Mouse (Mus musculus) forebrain, embryonic 13.5 days (tissue): Measurements from ENCODE around the gene Idh3a. TPM values are rescaled to one million over a fixed set of nuclear protein-coding genes. Genes with fewer than 3 reads are reported as not detected.
A peak's percentile ranks its signal among the peaks of the same experiment; 100 is the strongest.

Experiments used
- ATAC-seq: fragments of 200-750 bp; cut with Nextera tagmentation; 2 replicates; pipeline ENCODE4 v1.8.0; 2017
- H3K27ac ChIP-seq: fragments of 300-500 bp; sonication (generic); 2 replicates; pipeline ENCODE4 v1.5.1; 2015; ENCODE audit warnings: inconsistent platforms, mild to moderate bottlenecking, moderate library complexity
- H3K27me3 ChIP-seq: fragments of 300-500 bp; sonication (generic); 2 replicates; pipeline ENCODE4 v1.6.1; 2015; ENCODE audit warnings: mild to moderate bottlenecking, inconsistent platforms
- H3K36me3 ChIP-seq: fragments of 300-500 bp; sonication (generic); 2 replicates; pipeline ENCODE4 v1.6.1; 2015; ENCODE audit warnings: mild to moderate bottlenecking, inconsistent platforms; ENCODE audit not compliant: poor library complexity, severe bottlenecking
- H3K4me1 ChIP-seq: fragments of 300-500 bp; sonication (generic); 2 replicates; pipeline ENCODE4 v1.6.1; 2015; ENCODE audit warnings: inconsistent platforms
- H3K4me2 ChIP-seq: fragments of 300-500 bp; sonication (generic); 2 replicates; pipeline ENCODE4 v1.6.1; 2015; ENCODE audit warnings: inconsistent platforms, mild to moderate bottlenecking, moderate library complexity
- H3K4me3 ChIP-seq: fragments of 300-500 bp; sonication (generic); 2 replicates; pipeline ENCODE4 v1.5.1; 2015; ENCODE audit warnings: mild to moderate bottlenecking, inconsistent platforms
- H3K9ac ChIP-seq: fragments of 300-500 bp; sonication (generic); 2 replicates; pipeline ENCODE4 v1.6.1; 2015; ENCODE audit warnings: mild to moderate bottlenecking, inconsistent platforms
- H3K9me3 ChIP-seq: fragments of 300-500 bp; sonication (generic); replicated peaks from 2 replicates; pipeline ENCODE4 v1.6.1; 2016; ENCODE audit warnings: inconsistent platforms
- WGBS: fragments of 180-500 bp; shearing (Covaris S2); methylation state at CpG from one replicate; pipeline ENCODE4 v1.1.7; 2015; 5-methylcytosine and 5-hydroxymethylcytosine counted together
- polyA plus RNA-seq: library from polyadenylated mRNA; unstranded; fragments of >200 nt; fragmentation: Nextera tagmentation; extraction: Ambion mirVana; gene quantifications from 2 replicates; pipeline ENCODE4 v1.2.1, GENCODE M21; 2015

The Idh3a gene
- polyA plus RNA-seq, result 126 and 127 TPM in 2 replicates

GRCm38 (mm10) chr9:54586199-54587061 lies at the start of gene Idh3a:
Gene Idh3a, plus strand, starts transcription at chr9:54586334.
- no peaks in the 10 kb centered on the region for H3K9me3 ChIP-seq
- peak within 1 kb of the TSS; percentile 88 for H3K4me3 ChIP-seq
- H3K4me2 ChIP-seq, result peak within 1 kb of the TSS; percentile 94
- H3K27ac ChIP-seq, result no peak within 1 kb of the TSS; the same call in 1 of the 2 replicates
- peaks cover 10% of the 10 kb centered on the region for H3K36me3 ChIP-seq
- H3K9ac ChIP-seq, result peak within 1 kb of the TSS; percentile 87
- no peaks in the 10 kb centered on the region for H3K27me3 ChIP-seq
- ATAC-seq, result peak; percentile 99
- peaks cover 23% of the 10 kb centered on the region for H3K4me1 ChIP-seq
- under 1% methylated on average over 73 of the region's 73 CpGs for WGBS

DNA sequence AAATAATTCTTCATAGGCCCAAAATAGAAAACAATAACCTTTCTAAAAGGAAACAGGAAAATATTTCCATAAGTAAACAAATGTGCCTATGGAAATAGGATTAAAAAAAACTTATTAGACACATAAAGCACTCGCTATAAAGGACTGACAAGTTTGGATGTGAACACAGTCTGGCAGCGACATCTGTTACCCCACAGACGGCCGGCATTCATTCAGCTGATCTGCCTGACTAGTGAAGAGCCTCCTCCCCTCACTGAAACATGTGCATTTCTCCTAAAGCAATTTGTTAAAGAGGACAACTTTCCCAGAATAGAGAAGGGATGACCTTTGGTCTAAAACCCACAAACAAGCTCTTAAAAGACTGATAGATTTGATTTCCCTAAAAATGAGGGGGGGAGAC lies 49.1 kb upstream of the Idh3a start:
- no peaks in the 10 kb centered on the region for H3K27me3 ChIP-seq
- H3K9me3 ChIP-seq, result no peaks in the 10 kb centered on the region
- peak; percentile 77; the same call in 1 of the 2 replicates for ATAC-seq
- no peak overlapping the region for H3K4me3 ChIP-seq
- WGBS, result 20% methylated on average over 4 of the region's 4 CpGs
- H3K9ac ChIP-seq, result no peak overlapping the region
- H3K4me2 ChIP-seq, result 0 out of 2 replicates have a peak overlapping the region, but pooled peaks have one; percentile 5
- peak overlapping the region; percentile 83 for H3K27ac ChIP-seq
- H3K36me3 ChIP-seq, result no peaks in the 10 kb centered on the region
- H3K4me1 ChIP-seq, result peaks cover 51% of the 10 kb centered on the region

- ATAC-seq, result no peak
Measured at GRCm38 (mm10) chr9:54537480-54537879, 48.7 kb upstream of the Idh3a start.

DNA sequence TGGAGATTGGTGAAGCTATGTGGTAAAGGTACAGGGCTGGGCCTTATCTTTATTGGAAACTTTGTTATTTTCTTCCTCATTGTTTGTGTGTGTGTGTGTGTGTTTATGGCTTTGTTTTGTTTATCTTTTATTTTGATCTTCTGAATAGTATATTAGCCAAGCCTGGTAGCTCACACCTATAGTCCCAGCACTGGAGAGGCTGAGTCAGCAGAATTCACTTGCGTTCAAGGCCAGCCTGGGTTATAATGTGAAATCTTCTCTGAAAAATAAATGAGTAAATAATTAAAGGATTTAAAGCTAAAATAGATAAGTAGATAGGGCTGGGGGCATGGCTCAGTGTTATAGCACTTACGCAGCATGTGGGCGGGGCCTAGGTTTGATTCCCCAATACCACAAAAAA lies 47.9 kb upstream of the Idh3a start:
- no peaks in the 10 kb centered on the region for H3K27me3 ChIP-seq
- 91% methylated on average over 3 of the region's 3 CpGs for WGBS
- peaks cover 40% of the 10 kb centered on the region for H3K4me1 ChIP-seq
- no peak overlapping the region for H3K4me3 ChIP-seq
- no peak overlapping the region; the same call in 1 of the 2 replicates for H3K27ac ChIP-seq
- no peaks in the 10 kb centered on the region for H3K36me3 ChIP-seq
- no peak overlapping the region for H3K4me2 ChIP-seq
- H3K9me3 ChIP-seq, result no peaks in the 10 kb centered on the region
- no peak for ATAC-seq
- no peak overlapping the region for H3K9ac ChIP-seq

More at GRCm38 (mm10) chr9:54537480-54537879, 48.7 kb upstream of the Idh3a start:
- WGBS, result 81% methylated on average over 3 of the region's 3 CpGs
- H3K4me2 ChIP-seq, result no peak overlapping the region
- H3K27me3 ChIP-seq, result no peaks in the 10 kb centered on the region
- no peaks in the 10 kb centered on the region for H3K9me3 ChIP-seq
- peak overlapping the region; percentile 79 for H3K27ac ChIP-seq
- peaks cover 48% of the 10 kb centered on the region for H3K4me1 ChIP-seq
- no peak overlapping the region for H3K4me3 ChIP-seq
- no peaks in the 10 kb centered on the region for H3K36me3 ChIP-seq
- no peak overlapping the region for H3K9ac ChIP-seq

GRCm38 (mm10) chr9:54538684-54539083 lies 47.5 kb upstream of the Idh3a start, which contains the start of gene Sh2d7:
Gene Sh2d7, plus strand, starts transcription at chr9:54538984.
- Histone ChIP-seq H3K27me3 (no peaks in the 10 kb centered on the region), H3K27ac (peak within 1 kb of the TSS; percentile 79), H3K36me3 (no peaks in the 10 kb centered on the region), H3K4me2 (no peak within 1 kb of the TSS), H3K9ac (no peak within 1 kb of the TSS), H3K4me1 (peaks cover 37% of the 10 kb centered on the region), H3K4me3 (no peak within 1 kb of the TSS), H3K9me3 (no peaks in the 10 kb centered on the region)
- ATAC-seq, result no peak
- WGBS, result 95% methylated on average over 14 of the region's 14 CpGs

DNA sequence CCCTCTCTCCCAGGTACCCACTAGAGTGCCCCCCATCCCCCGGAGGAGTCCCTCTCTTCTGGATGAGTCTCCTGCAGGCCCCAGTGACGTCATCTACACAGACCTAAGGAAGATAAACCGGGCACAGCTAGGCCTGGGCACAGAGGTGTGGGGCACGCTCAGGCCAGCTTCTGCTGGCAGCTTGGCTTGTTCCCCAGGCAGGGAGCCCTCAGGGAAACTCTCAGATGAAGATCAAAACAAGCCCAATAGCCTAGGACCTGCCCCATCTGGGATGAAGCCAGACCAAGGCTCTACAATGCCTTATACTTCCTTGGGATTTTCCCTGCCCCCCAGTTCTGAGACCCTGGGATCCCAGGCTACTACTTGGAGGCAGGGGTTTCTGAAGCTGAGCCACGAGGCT lies 45.3 kb upstream of the Idh3a start:
- WGBS, result 72% methylated on average over 5 of the region's 5 CpGs
- Histone ChIP-seq H3K9ac (no peak overlapping the region), H3K9me3 (no peaks in the 10 kb centered on the region), H3K27ac (no peak overlapping the region), H3K4me3 (no peak overlapping the region), H3K4me2 (no peak overlapping the region), H3K4me1 (peaks cover 20% of the 10 kb centered on the region), H3K36me3 (no peaks in the 10 kb centered on the region), H3K27me3 (no peaks in the 10 kb centered on the region)
- ATAC-seq, result no peak

DNA sequence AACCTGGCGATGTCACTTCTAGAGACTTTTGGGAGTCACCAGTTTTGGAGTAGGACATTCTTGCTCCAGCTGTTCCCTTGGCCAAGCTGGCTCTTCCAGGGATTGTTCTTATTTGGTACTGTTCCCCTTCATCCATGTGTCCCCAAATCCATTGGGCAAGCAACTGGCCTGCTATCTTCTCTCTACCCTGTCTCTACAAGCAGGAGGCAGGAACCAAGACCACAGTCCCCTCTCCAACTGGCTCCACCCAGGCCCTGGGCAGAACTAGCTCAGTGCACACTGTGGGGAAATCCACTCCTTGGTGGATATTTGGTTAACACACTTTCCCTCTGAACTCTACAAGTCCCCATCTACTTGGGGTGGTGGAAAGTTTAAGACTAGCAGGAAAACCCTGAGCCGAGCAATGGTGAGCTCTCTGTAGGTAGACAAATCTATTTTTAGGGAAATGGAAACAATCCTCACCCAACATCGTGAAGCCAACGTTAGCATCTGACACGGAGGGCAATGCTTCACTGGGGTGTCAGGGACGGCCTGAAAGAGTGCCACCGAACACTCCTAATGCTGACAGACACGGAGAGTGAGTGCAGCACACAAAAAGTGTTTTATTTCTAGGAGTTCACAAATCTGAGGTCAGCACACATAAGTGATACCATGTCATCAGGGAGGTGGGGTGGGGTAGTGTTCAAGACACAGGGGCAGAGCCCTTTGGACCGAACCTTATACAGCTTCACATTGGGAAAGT lies 41.8 kb upstream of the Idh3a start:
- Histone ChIP-seq H3K27me3 (no peaks in the 10 kb centered on the region), H3K36me3 (no peaks in the 10 kb centered on the region), H3K4me1 (no peaks in the 10 kb centered on the region), H3K4me2 (no peak overlapping the region), H3K4me3 (no peak overlapping the region), H3K27ac (no peak overlapping the region), H3K9ac (no peak overlapping the region), H3K9me3 (no peaks in the 10 kb centered on the region)
- no peak for ATAC-seq
- WGBS, result 92% methylated on average over 9 of the region's 9 CpGs

- no peak for ATAC-seq
- WGBS, result 84% methylated on average over 4 of the region's 4 CpGs
Measured at GRCm38 (mm10) chr9:54544954-54545315, 41.2 kb upstream of the Idh3a start.

DNA sequence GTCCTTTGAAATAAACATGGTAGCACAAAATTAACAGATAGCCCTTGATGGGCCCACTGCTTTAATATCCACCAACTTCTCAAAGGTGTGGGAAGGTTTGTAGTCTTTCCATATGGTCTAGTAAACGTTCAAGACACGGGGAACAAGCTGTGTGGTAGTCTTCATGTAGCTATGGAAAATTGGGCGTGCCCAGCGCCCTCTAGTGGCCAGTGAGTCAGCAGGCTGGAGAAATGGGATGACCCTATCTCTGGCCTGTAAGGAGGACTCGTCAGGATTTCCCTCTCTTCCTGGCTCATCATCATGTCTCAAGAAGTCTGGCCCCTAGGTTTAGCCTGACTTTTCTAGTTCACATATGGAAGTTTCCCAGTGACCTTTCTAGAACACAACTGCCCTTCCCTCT lies 38.6 kb upstream of the Idh3a start:
- 0 out of 2 replicates have a peak, but pooled peaks have one; percentile 24 for ATAC-seq

More at GRCm38 (mm10) chr9:54544954-54545315, 41.2 kb upstream of the Idh3a start:
- Histone ChIP-seq H3K9ac (no peak overlapping the region), H3K27me3 (no peaks in the 10 kb centered on the region), H3K4me3 (no peak overlapping the region), H3K9me3 (no peaks in the 10 kb centered on the region), H3K4me2 (no peak overlapping the region), H3K36me3 (no peaks in the 10 kb centered on the region), H3K4me1 (no peaks in the 10 kb centered on the region), H3K27ac (no peak overlapping the region)

DNA sequence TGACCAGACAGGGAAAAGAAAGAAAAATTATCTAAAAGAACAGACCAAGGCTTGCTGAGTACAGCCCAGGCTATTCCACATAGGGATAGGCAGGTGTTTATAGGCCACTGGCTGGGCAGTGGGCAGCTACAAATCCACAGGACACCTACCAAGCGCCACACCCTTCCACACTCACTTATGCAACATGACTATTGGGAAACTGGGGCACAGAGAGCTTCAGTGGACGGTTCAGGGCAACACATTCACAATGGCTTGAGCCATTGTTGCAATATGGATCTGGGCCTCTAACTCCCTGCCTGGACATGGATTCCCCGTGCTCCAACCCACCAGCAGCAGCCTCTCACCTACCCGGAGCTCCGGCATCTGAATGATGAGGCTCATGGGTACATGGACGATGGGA lies 36.7 kb upstream of the Idh3a start:
- H3K4me2 ChIP-seq, result no peak overlapping the region
- H3K4me3 ChIP-seq, result no peak overlapping the region
- no peaks in the 10 kb centered on the region for H3K4me1 ChIP-seq
- no peak overlapping the region for H3K27ac ChIP-seq
- H3K9me3 ChIP-seq, result no peaks in the 10 kb centered on the region
- WGBS, result 94% methylated on average over 6 of the region's 6 CpGs
- H3K9ac ChIP-seq, result no peak overlapping the region
- H3K27me3 ChIP-seq, result no peaks in the 10 kb centered on the region
- ATAC-seq, result no peak
- no peaks in the 10 kb centered on the region for H3K36me3 ChIP-seq

More for the DNA sequence above, 38.6 kb upstream of the Idh3a start:
- no peak overlapping the region for H3K4me2 ChIP-seq
- H3K27me3 ChIP-seq, result no peaks in the 10 kb centered on the region
- H3K9me3 ChIP-seq, result no peaks in the 10 kb centered on the region
- no peak overlapping the region for H3K27ac ChIP-seq
- H3K4me1 ChIP-seq, result no peaks in the 10 kb centered on the region
- H3K9ac ChIP-seq, result no peak overlapping the region
- 12% methylated on average over 5 of the region's 5 CpGs for WGBS
- no peak overlapping the region for H3K4me3 ChIP-seq
- H3K36me3 ChIP-seq, result no peaks in the 10 kb centered on the region

GRCm38 (mm10) chr9:54552409-54552808 lies 33.7 kb upstream of the Idh3a start:
- Histone ChIP-seq H3K4me1 (no peaks in the 10 kb centered on the region), H3K9me3 (no peaks in the 10 kb centered on the region), H3K9ac (no peak overlapping the region), H3K27me3 (no peaks in the 10 kb centered on the region), H3K36me3 (no peaks in the 10 kb centered on the region), H3K4me3 (no peak overlapping the region), H3K27ac (no peak overlapping the region), H3K4me2 (no peak overlapping the region)
- ATAC-seq, result no peak
- 29% methylated on average over 5 of the region's 5 CpGs for WGBS

- Histone ChIP-seq H3K27ac (no peak overlapping the region), H3K4me1 (peaks cover 8% of the 10 kb centered on the region), H3K9ac (no peak overlapping the region), H3K36me3 (no peaks in the 10 kb centered on the region), H3K9me3 (no peaks in the 10 kb centered on the region), H3K27me3 (no peaks in the 10 kb centered on the region; the same call in 1 of the 2 replicates), H3K4me2 (no peak overlapping the region), H3K4me3 (no peak overlapping the region)
- 95% methylated on average over 2 of the region's 2 CpGs for WGBS
- no peak for ATAC-seq
Measured at GRCm38 (mm10) chr9:54555044-54555443, 31.1 kb upstream of the Idh3a start.
